ENCODE assay signal across 8 mouse cellular contexts in the genomic region with DNA sequence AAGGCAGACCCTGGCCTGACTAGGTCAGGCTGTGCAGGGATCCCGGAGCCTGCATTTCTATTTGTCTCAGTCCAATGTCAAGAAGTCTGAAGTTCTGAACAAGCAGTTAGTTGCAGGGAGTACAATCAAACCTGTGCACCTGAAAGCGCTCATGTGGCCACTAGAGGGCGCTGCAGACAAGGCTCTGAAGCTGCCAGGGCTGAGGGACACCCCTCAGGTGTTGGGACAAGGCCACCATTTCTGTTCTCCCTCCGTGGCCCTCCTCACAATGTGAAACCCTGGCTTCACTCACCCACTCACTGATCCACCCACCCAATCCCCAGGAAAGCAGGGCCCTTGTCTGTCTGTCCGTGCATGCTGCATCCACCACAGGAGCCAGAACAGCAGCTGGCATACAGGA. TPM values are rescaled to one million over a fixed set of nuclear protein-coding genes. Genes with fewer than 3 reads are reported as not detected.
DNase-seq lines count a peak whose midpoint lies in the region; ATAC-seq and TF ChIP-seq lines count a peak whose summit lies in the region.

No protein-coding gene starts in this region.

- ATAC-seq in cerebellum, adult (ENCODE audit: insufficient number of reproducible peaks, low FRiP score, low TSS enrichment), result no peak
- peak; percentile 39 for ATAC-seq in intestine, postnatal 0 days
- ATAC-seq in midbrain, embryonic 13.5 days, result peak; percentile 59

- TF ChIP-seq CTCF in intestine, postnatal 0 days (IDR thresholded peaks at IDR 0.05; ENCODE audit: low read depth), result peak; percentile 97

- no peak overlapping the region for H3K9ac ChIP-seq in intestine, postnatal 0 days (ENCODE audit: low read depth, low read length)
- no peak overlapping the region for H3K9ac ChIP-seq in midbrain, embryonic 13.5 days (replicated peaks)

- H3K4me3 ChIP-seq in intestine, postnatal 0 days (ENCODE audit: low read depth, low read length), result no peak overlapping the region
- H3K4me3 ChIP-seq in limb, embryonic 10.5 days, result no peak overlapping the region
- no peak overlapping the region for H3K4me3 ChIP-seq in midbrain, embryonic 13.5 days (replicated peaks)

- 21% methylated on average over 5 of the region's 5 CpGs for WGBS in intestine, postnatal 0 days
- WGBS in limb, embryonic 10.5 days, result 21% methylated on average over 5 of the region's 5 CpGs
- 15% methylated on average over 5 of the region's 5 CpGs for WGBS in midbrain, embryonic 13.5 days

- no peaks in the 10 kb centered on the region for H3K4me1 ChIP-seq in intestine, postnatal 0 days (replicated peaks; ENCODE audit: control insufficient read depth, insufficient read depth, low read length)
- H3K4me1 ChIP-seq in limb, embryonic 10.5 days, result peaks cover 9% of the 10 kb centered on the region; the same call in 1 of the 2 replicates
- peaks cover 4% of the 10 kb centered on the region; the same call in 1 of the 2 replicates for H3K4me1 ChIP-seq in midbrain, embryonic 13.5 days (replicated peaks)

- intact Hi-C loops in gastrocnemius, postnatal 14 days (cut with DNase I; ENCODE audit: low total_unique reads), result loop anchor here (2.0 kb wide), 1 partner anchor 72 kb away; no protein-coding TSS in a partner anchor

- H3K4me2 ChIP-seq in intestine, postnatal 0 days (replicated peaks; ENCODE audit: low read depth), result no peak overlapping the region
- no peak overlapping the region for H3K4me2 ChIP-seq in midbrain, embryonic 13.5 days (replicated peaks)

- DNase-seq in cerebellum, adult 11 months, result peak; percentile 50
- peak; percentile 74 to 84 for DNase-seq in cerebellum, postnatal 4 days (ENCODE audit: low spot score in 2 of 2)
- DNase-seq in gastrocnemius, postnatal 14 days, result peak; percentile 75
- peak; percentile 92 for DNase-seq in limb, embryonic 10.5 days (ENCODE audit: low spot score)
- DNase-seq in spleen, adult 18-20 months, result peak; percentile 62 to 84

- no peaks in the 10 kb centered on the region for H3K9me3 ChIP-seq in intestine, postnatal 0 days (ENCODE audit: control insufficient read depth)
- no peaks in the 10 kb centered on the region for H3K9me3 ChIP-seq in limb, embryonic 10.5 days (replicated peaks)
- H3K9me3 ChIP-seq in midbrain, embryonic 13.5 days, result no peaks in the 10 kb centered on the region

- H3K27me3 ChIP-seq in intestine, postnatal 0 days (replicated peaks; ENCODE audit: control insufficient read depth, insufficient read depth, low read length), result no peaks in the 10 kb centered on the region
- no peaks in the 10 kb centered on the region for H3K27me3 ChIP-seq in limb, embryonic 10.5 days (ENCODE audit: low read depth, poor library complexity, severe bottlenecking)
- no peaks in the 10 kb centered on the region for H3K27me3 ChIP-seq in midbrain, embryonic 13.5 days

- no peaks in the 10 kb centered on the region for H3K36me3 ChIP-seq in intestine, postnatal 0 days (ENCODE audit: control insufficient read depth, insufficient read depth)
- no peaks in the 10 kb centered on the region for H3K36me3 ChIP-seq in limb, embryonic 10.5 days
- no peaks in the 10 kb centered on the region for H3K36me3 ChIP-seq in midbrain, embryonic 13.5 days

- no peak overlapping the region for H3K27ac ChIP-seq in intestine, postnatal 0 days (ENCODE audit: low read depth, low read length)
- 0 out of 2 replicates have a peak overlapping the region, but pooled peaks have one; percentile 26 for H3K27ac ChIP-seq in limb, embryonic 10.5 days
- no peak overlapping the region for H3K27ac ChIP-seq in midbrain, embryonic 13.5 days

RNA-seq across cellular contexts. Expression of gene Syne3, which starts 57.2 kb away (rescaled TPM):
- total RNA-seq in gastrocnemius, postnatal 14 days (2021), result 1 to 10 TPM; 5.7 TPM
- polyA plus RNA-seq in intestine, postnatal 0 days (2015; fragmentation: Nextera tagmentation; extraction: Ambion mirVana), result 1.6 and 1.8 TPM in 2 replicates
- 0.09 and 0.25 TPM in 2 replicates for polyA plus RNA-seq in limb, embryonic 10.5 days (2016; fragmentation: Nextera tagmentation; extraction: Ambion mirVana)
- 0.17 and 0.27 TPM in 2 replicates for polyA plus RNA-seq in midbrain, embryonic 13.5 days (2015; fragmentation: Nextera tagmentation; extraction: Ambion mirVana)
